Mouse (Mus musculus): ENCODE data around the gene Tmem167b. TPM values are rescaled to one million over a fixed set of nuclear protein-coding genes. Genes with fewer than 3 reads are reported as not detected.

Tmem167b gene
- polyA plus RNA-seq (2015; fragmentation: Nextera tagmentation; extraction: Ambion mirVana), result 29.7 and 32.5 TPM in 2 replicates

GRCm38 (mm10) chr3:108562133-108562730 is at the start of gene Tmem167b:
Tmem167b (minus strand) TSS chr3:108562466.
- under 1% methylated on average over 45 of the region's 45 CpGs for WGBS
- peak within 1 kb of the TSS; percentile 95 for H3K27ac ChIP-seq

GRCm38 (mm10) chr3:108608906-108609305 is 46.6 kb upstream of the Tmem167b start:
- 34% methylated on average over 3 of the region's 3 CpGs for WGBS
- Histone ChIP-seq H3K4me1 (replicated peaks) (no peaks in the 10 kb centered on the region), H3K4me3 (no peak overlapping the region), H3K27ac (no peak overlapping the region), H3K36me3 (no peaks in the 10 kb centered on the region), H3K4me2 (no peak overlapping the region), H3K27me3 (no peaks in the 10 kb centered on the region), H3K9ac (no peak overlapping the region), H3K9me3 (replicated peaks) (no peaks in the 10 kb centered on the region)
- ATAC-seq (replicated peaks; ENCODE audit: insufficient number of reproducible peaks, insufficient read depth, low FRiP score, low read depth), result no peak

More at GRCm38 (mm10) chr3:108562133-108562730, at the start of gene Tmem167b:
- 0 out of 2 replicates have a peak, but pooled peaks cover 2% of the 10 kb centered on the region for H3K27me3 ChIP-seq
- H3K4me2 ChIP-seq, result peak within 1 kb of the TSS; percentile 76
- H3K9ac ChIP-seq, result peak within 1 kb of the TSS; percentile 84
- no peaks in the 10 kb centered on the region for H3K9me3 ChIP-seq (replicated peaks)
- ATAC-seq (replicated peaks; ENCODE audit: insufficient number of reproducible peaks, insufficient read depth, low FRiP score, low read depth), result peak; percentile 96
- peaks cover 17% of the 10 kb centered on the region for H3K4me1 ChIP-seq (replicated peaks)
- peaks cover 26% of the 10 kb centered on the region for H3K36me3 ChIP-seq
- peak within 1 kb of the TSS; percentile 93 for H3K4me3 ChIP-seq

- Histone ChIP-seq H3K4me2 (peak overlapping the region; percentile 99), H3K4me3 (peak overlapping the region; percentile 87), H3K27me3 (no peaks in the 10 kb centered on the region), H3K9ac (peak overlapping the region; percentile 73), H3K27ac (peak overlapping the region; percentile 72), H3K9me3 (replicated peaks) (no peaks in the 10 kb centered on the region), H3K4me1 (replicated peaks) (peaks cover 11% of the 10 kb centered on the region), H3K36me3 (no peaks in the 10 kb centered on the region)
- ATAC-seq (replicated peaks; ENCODE audit: insufficient number of reproducible peaks, insufficient read depth, low FRiP score, low read depth), result peak; percentile 68
- WGBS, result under 1% methylated on average over 61 of the region's 61 CpGs
These were observed 29.6 kb upstream of the Tmem167b start for GRCm38 (mm10) chr3:108591530-108592522.

- ATAC-seq (replicated peaks; ENCODE audit: insufficient number of reproducible peaks, insufficient read depth, low FRiP score, low read depth), result peak; percentile 99
- peak within 1 kb of the TSS; percentile 99 for H3K4me2 ChIP-seq
- peak within 1 kb of the TSS; percentile 72 for H3K27ac ChIP-seq
- no peaks in the 10 kb centered on the region for H3K9me3 ChIP-seq (replicated peaks)
- peak within 1 kb of the TSS; percentile 87 for H3K4me3 ChIP-seq
- peak within 1 kb of the TSS; percentile 73 for H3K9ac ChIP-seq
- no peaks in the 10 kb centered on the region for H3K27me3 ChIP-seq
- 3% methylated on average over 44 of the region's 44 CpGs for WGBS
- H3K36me3 ChIP-seq, result no peaks in the 10 kb centered on the region
- peaks cover 11% of the 10 kb centered on the region for H3K4me1 ChIP-seq (replicated peaks)
These were observed 28.7 kb upstream of the Tmem167b start, which contains the start of gene Wdr47 for GRCm38 (mm10) chr3:108590786-108591529. Wdr47 (plus strand) TSS chr3:108591279.

GRCm38 (mm10) chr3:108588446-108588845 is 26.2 kb upstream of the Tmem167b start:
- WGBS, result 47% methylated on average over 2 of the region's 2 CpGs
- Histone ChIP-seq H3K36me3 (no peaks in the 10 kb centered on the region), H3K27ac (no peak overlapping the region), H3K4me3 (no peak overlapping the region), H3K4me1 (replicated peaks) (peaks cover 11% of the 10 kb centered on the region), H3K4me2 (no peak overlapping the region), H3K27me3 (no peaks in the 10 kb centered on the region), H3K9ac (no peak overlapping the region), H3K9me3 (replicated peaks) (no peaks in the 10 kb centered on the region)
- no peak for ATAC-seq (replicated peaks; ENCODE audit: insufficient number of reproducible peaks, insufficient read depth, low FRiP score, low read depth)

GRCm38 (mm10) chr3:108584580-108584979 is 22.3 kb upstream of the Tmem167b start:
- WGBS, result 72% methylated on average over 4 of the region's 4 CpGs
- no peak overlapping the region for H3K9ac ChIP-seq
- H3K9me3 ChIP-seq (replicated peaks), result no peaks in the 10 kb centered on the region
- H3K4me3 ChIP-seq, result no peak overlapping the region
- no peaks in the 10 kb centered on the region for H3K27me3 ChIP-seq
- no peaks in the 10 kb centered on the region for H3K4me1 ChIP-seq (replicated peaks)
- ATAC-seq (replicated peaks; ENCODE audit: insufficient number of reproducible peaks, insufficient read depth, low FRiP score, low read depth), result no peak
- H3K27ac ChIP-seq, result no peak overlapping the region
- H3K4me2 ChIP-seq, result no peak overlapping the region
- H3K36me3 ChIP-seq, result no peaks in the 10 kb centered on the region

- no peak for ATAC-seq (replicated peaks; ENCODE audit: insufficient number of reproducible peaks, insufficient read depth, low FRiP score, low read depth)
- H3K9ac ChIP-seq, result no peak overlapping the region
- no peak overlapping the region for H3K27ac ChIP-seq
- no peak overlapping the region for H3K4me2 ChIP-seq
- no peaks in the 10 kb centered on the region for H3K9me3 ChIP-seq (replicated peaks)
- WGBS, result 83% methylated on average over 5 of the region's 5 CpGs
- 0 out of 2 replicates have a peak, but pooled peaks cover 6% of the 10 kb centered on the region for H3K36me3 ChIP-seq
- peaks cover 3% of the 10 kb centered on the region for H3K27me3 ChIP-seq
- peaks cover 6% of the 10 kb centered on the region for H3K4me1 ChIP-seq (replicated peaks)
- H3K4me3 ChIP-seq, result no peak overlapping the region
These were observed 11.8 kb upstream of the Tmem167b start for GRCm38 (mm10) chr3:108574018-108574417.

GRCm38 (mm10) chr3:108572309-108573010 is 10.2 kb upstream of the Tmem167b start:
- no peak for ATAC-seq (replicated peaks; ENCODE audit: insufficient number of reproducible peaks, insufficient read depth, low FRiP score, low read depth)
- Histone ChIP-seq H3K4me2 (peak overlapping the region; percentile 71), H3K9me3 (replicated peaks) (no peaks in the 10 kb centered on the region), H3K4me3 (peak overlapping the region; percentile 77), H3K9ac (peak overlapping the region; percentile 77), H3K27me3 (peaks cover 7% of the 10 kb centered on the region), H3K4me1 (replicated peaks) (peaks cover 6% of the 10 kb centered on the region), H3K36me3 (no peaks in the 10 kb centered on the region), H3K27ac (no peak overlapping the region)
- WGBS, result 41% methylated on average over 18 of the region's 18 CpGs

- H3K4me1 ChIP-seq (replicated peaks), result peaks cover 6% of the 10 kb centered on the region
- H3K4me2 ChIP-seq, result peak within 1 kb of the TSS; percentile 71
- H3K4me3 ChIP-seq, result peak within 1 kb of the TSS; percentile 77
- peak within 1 kb of the TSS; percentile 77 for H3K9ac ChIP-seq
- peak within 1 kb of the TSS; percentile 78 for H3K27ac ChIP-seq
- 1% methylated on average over 42 of the region's 42 CpGs for WGBS
- peaks cover 7% of the 10 kb centered on the region for H3K27me3 ChIP-seq
- peak; percentile 97 for ATAC-seq (replicated peaks; ENCODE audit: insufficient number of reproducible peaks, insufficient read depth, low FRiP score, low read depth)
- H3K9me3 ChIP-seq (replicated peaks), result no peaks in the 10 kb centered on the region
- H3K36me3 ChIP-seq, result no peaks in the 10 kb centered on the region
These were observed 9.4 kb upstream of the Tmem167b start, which contains the start of gene Taf13 for GRCm38 (mm10) chr3:108571443-108572294. Taf13 (plus strand) TSS chr3:108571698.

GRCm38 (mm10) chr3:108570813-108571212 is 8.5 kb upstream of the Tmem167b start:
- no peaks in the 10 kb centered on the region for H3K36me3 ChIP-seq
- ATAC-seq (replicated peaks; ENCODE audit: insufficient number of reproducible peaks, insufficient read depth, low FRiP score, low read depth), result no peak
- peak overlapping the region; percentile 71 for H3K4me2 ChIP-seq
- H3K4me3 ChIP-seq, result peak overlapping the region; percentile 77
- H3K27me3 ChIP-seq, result peaks cover 9% of the 10 kb centered on the region
- peaks cover 6% of the 10 kb centered on the region for H3K4me1 ChIP-seq (replicated peaks)
- no peaks in the 10 kb centered on the region for H3K9me3 ChIP-seq (replicated peaks)
- 82% methylated on average over 14 of the region's 14 CpGs for WGBS
- H3K9ac ChIP-seq, result no peak overlapping the region
- H3K27ac ChIP-seq, result no peak overlapping the region
